Mouse (Mus musculus) B cell, adult 67 days (primary cell): Measurements from ENCODE around the gene Sh3bp1. TPM values are rescaled to one million over a fixed set of nuclear protein-coding genes. Genes with fewer than 3 reads are reported as not detected.

Source experiments
- total RNA-seq, 2 experiments: library from RNA; stranded (reverse); gene quantifications; 4 replicates each; pipeline ENCODE4 v1.2.4; 2023

The Sh3bp1 gene
- 10 to 100 TPM; 60.9 to 70.6 TPM for total RNA-seq

DNA sequence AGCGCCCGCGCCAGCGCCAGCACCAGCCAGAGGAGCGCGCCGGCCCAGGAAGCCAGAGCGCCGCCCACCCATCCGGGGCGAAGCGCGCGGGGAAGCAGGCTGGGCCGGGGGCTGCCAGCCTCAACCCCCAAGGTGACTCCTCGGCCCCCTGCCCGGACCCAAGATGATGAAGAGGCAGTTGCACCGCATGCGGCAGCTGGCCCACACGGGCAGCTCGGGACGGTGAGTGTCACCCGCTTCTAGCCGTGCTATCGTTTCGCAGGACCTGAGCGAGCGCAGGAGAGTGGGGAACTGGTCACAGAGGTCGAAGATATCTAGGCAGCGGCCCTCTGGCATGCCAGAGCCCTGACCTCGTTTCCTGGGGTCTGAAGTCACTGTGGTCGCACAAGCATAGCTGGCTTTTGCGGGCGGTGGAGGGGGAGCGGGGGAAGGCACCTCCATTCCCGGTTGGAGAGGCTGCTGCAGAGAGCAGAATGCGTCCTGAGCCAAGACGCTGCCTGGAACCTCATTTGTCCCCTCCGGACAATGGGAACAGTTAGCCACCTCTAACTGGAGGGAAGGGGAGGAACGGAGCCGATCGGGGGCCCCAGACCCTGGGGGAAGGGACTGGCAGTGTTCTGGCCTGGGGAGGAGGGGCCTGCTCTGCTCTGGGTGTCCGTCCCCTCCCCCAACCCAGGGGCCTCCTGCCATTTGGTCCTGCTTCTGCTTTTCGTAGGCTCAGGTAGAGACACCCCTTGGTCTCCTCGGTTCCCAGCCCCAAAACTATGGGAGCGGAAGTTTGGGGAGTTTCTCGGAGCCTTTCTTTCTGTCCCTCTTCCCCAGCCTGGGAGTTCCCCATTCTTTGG is at the start of gene Sh3bp1:
Sh3bp1 (plus strand) TSS at position 29 of the 845 bp plus-strand sequence.

DNA sequence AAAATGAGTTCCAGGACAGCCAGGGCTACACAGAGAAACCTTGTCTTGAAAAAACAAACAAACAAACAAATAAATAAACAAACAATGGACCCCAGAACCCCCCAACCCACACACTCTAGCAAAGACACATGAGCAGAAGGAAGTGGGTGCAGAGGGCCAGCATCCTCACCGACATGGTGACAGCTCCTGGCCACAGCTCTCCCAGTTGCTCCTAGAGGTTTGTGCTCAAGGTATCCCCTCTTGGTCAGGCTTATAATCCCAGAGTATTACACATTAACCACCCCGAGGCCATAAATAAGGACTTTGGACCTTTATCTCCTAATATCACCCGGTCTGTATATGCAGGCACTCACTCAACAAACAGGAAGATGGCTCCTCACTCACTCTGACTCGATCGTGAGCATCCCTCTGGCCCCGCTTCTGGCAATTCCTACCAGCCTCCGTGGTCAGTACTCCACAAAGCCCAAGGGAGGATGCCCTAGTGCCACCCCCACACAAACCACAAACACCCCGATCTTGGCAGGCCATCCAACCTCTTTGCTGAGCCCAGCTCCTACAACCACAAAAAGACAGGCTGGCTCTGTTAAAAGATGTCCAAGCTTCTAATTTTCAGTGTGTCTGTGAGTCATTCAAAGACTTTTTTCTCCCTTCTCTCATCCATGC is 44.1 kb upstream of the Sh3bp1 start, which contains the start of gene Lgals2:
Lgals2 (minus strand) TSS at position 227 of the 663 bp plus-strand sequence.

DNA sequence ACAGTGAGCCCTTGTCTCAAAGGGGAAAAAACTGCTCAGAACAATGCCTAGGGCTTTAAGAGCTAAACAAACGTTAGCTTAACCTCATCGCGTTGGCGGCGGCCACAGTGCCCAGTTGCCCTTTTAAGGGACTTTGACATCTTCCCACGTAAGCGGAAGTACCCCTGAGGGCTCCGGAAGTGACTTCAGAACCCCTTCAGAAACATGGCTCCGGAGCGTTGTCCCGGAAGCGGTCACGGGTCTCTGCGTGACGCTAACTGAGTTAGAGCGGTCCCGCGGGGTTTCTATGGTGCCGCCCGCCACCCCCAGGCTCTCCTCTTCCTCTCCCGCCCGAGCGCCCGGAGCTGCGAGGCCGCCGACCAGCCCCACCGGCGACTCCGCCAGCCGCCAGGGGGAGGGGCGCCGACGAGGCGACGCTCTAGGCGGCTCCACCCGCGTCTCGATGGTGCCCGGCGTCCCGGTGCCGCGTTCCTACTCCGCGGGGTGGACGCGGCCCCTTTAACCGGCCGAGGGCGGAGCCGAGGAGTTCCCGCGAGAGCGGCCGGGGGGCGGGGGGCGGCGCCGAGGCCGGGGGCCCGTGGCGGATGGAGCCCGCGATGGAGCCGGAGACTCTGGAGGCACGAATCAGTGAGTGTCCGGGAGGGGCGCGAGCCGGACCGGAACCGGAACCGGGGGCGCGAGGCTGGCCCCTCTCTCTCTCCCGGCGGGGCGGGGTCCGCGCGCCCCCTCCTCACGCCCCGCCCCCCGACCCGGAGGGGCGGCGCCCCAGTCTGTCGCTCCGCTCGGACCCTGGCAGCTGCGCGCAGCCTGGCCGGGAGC is 22.4 kb upstream of the Sh3bp1 start, which contains the start of gene Gga1:
Gga1 (plus strand) TSS at position 200 of the 819 bp plus-strand sequence.

DNA sequence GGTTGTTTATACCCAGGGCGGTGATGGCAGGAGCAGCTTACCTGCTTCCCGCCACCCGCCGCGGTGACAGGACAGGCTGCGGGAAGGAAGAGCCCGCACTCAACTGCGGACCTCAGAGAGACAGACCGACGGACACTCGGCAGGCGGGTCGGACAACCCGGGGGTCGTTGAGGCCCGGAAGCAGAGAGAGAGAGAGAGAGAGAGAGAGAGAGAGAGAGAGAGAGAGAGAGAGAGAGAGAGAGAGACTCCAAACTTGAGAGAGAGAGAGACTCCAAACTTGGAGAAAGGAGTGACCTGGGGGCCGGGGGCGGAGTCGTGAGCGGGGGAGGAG is 194 bp upstream of the Sh3bp1 start, which contains the start of gene Gm49510:
Gm49510 (plus strand) TSS at position 259 of the 331 bp plus-strand sequence.

DNA sequence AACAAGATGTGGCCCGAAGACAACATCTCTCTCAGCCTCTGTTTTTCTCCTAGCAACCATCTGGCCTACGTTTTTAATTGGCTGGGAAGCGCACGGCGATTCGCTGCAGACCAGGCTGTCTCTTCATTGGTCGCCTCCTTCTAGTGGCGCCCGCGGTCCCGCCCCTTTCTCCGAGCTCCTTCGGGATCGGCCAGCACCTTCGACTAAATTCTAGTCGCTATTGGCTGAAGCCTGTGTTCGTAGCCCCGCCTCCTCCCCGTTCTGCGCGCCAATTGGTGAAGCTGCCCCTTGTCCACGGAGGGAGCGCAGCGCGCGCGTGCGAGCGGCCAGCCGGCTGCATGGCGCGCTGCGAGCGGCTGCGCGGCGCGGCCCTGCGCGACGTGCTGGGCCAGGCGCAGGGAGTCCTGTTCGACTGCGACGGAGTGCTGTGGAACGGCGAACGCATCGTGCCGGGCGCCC is 14.1 kb downstream of the Sh3bp1 start, which contains the start of gene Pdxp:
Pdxp (plus strand) TSS at position 288 of the 459 bp plus-strand sequence.

DNA sequence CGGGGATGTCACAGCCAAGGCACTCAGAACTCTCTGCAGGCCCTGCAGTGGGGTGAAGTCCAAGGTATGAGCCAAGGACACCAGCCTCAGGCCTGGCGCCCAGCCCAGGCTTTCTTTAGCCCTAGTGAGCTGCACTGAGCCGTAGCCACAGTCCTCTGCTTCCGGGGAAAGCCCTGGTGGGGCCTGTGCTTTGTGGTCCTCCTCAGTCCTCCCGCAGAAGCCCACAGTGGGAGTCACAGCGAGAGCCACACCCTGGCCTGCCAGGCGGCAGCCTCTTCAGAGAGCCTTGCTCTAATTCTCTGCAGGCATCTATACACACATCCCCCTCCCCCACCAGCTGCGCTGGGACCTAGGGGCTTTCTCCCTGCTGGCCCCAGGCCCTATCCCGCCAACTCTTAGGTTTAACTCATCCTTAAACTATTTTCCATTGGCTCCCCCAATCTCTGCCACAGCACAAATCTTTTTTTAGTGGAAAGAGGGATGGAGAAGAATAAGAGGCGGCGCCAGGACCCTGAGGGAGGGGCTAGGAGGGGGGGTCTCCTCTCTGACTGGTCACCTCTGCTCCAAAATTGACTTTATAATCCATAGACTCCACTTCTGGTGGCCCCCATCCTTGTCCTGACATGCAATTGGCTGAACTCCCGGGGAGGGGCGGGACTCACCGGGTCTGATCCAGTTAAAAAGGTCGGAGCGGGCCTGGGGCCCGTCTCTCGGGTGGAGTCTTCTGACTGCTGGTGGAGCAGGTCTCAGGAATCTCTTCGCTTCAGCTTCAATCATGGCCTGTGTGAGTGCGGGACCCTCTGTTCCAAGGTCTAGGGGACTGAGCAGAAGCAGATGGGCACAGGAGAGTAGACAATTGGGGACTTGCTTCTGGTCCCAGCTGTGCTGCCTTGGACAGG is 26.7 kb downstream of the Sh3bp1 start, which contains the start of gene Lgals1:
Lgals1 (plus strand) TSS at position 705 of the 899 bp plus-strand sequence.

DNA sequence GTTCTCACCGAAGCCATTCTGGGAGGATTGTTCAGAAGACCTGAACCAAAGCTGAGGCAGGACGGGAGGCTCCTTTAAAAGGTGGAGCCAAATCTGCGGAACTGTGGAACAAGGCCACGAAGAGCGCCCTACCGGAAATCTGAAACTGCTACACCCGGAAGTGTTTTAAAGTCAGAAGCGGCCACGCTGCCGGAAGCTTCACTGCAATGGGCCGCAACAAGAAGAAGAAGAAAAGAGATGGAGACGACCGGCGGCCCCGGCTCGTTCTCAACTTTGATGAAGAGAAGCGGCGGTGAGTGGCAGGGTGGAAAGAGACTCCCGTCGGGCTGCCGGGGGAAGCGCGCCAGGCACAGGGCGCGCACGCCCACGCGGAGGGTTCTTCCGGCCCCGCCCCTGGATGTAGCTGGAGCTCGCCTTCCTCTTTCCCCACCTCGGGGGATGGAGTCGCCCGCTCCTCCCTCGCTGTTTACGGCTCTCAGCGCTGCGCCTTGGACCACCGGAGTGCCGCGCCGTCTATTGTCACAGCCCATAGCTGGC is 35.3 kb downstream of the Sh3bp1 start, which contains the start of gene Nol12:
Nol12 (plus strand) TSS at position 150 of the 537 bp plus-strand sequence.

DNA sequence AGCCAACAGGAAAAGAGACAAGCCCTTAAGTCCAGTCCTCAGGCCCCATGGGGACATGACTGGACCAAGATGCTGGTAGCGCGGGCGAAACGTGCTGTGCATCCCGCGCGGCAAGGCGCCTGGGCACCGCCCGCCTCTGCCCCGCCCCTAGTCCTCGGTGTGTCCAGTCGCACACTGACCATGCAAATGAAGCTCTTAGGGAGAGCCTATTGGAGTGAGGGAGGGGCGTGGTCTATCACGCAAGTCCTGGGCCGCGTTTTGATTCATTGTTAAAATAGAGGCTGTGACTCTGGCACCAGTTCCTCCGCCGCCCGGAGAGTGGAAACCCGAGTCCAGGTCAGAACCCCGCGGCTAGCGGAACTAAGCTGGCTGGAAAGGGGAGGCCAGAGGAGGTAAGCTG is 48.1 kb downstream of the Sh3bp1 start, which contains the start of gene Triobp:
Triobp (plus strand) TSS at position 68 of the 400 bp plus-strand sequence.

Other genes starting within 250 kb of the Sh3bp1 start
- gene Elfn2, start 181.0 kb upstream of the Sh3bp1 start, total RNA-seq: under 1 TPM in 1 of 2 experiments, not detected in 1; 0.12 TPM
- gene Mfng, start 126.3 kb upstream of the Sh3bp1 start, total RNA-seq: 100 to 1,000 TPM in 1 of 2 experiments, 10 to 100 TPM in 1; 83.2 to 100 TPM
- under 1 TPM in 1 of 2 experiments, not detected in 1; 0.38 TPM for gene Card10, start 96.7 kb upstream of the Sh3bp1 start, total RNA-seq
- gene Cdc42ep1, start 57.1 kb upstream of the Sh3bp1 start, total RNA-seq: not detected
- not detected for gene Lgals2, start 44.2 kb upstream of the Sh3bp1 start, total RNA-seq
- gene Gga1, start 22.6 kb upstream of the Sh3bp1 start, total RNA-seq: 10 to 100 TPM; 74.7 to 77.9 TPM
- gene Gm49510, start 101 bp upstream of the Sh3bp1 start, total RNA-seq: under 1 TPM in 1 of 2 experiments, not detected in 1; 0.80 TPM
- 1 to 10 TPM; 9.8 to 9.9 TPM for gene Pdxp, start 14.2 kb downstream of the Sh3bp1 start, total RNA-seq
- 10 to 100 TPM in 1 of 2 experiments, 1 to 10 TPM in 1; 7.2 to 10.1 TPM for gene Lgals1, start 27.0 kb downstream of the Sh3bp1 start, total RNA-seq
- gene Nol12, start 35.2 kb downstream of the Sh3bp1 start, total RNA-seq: 10 to 100 TPM; 36.2 to 47.2 TPM
- gene Triobp, start 48.0 kb downstream of the Sh3bp1 start, total RNA-seq: 10 to 100 TPM; 46.6 to 65.7 TPM
- 1 to 10 TPM; 1.9 to 2.1 TPM for gene H1f0, start 128.7 kb downstream of the Sh3bp1 start, total RNA-seq
- gene Galr3, start 142.1 kb downstream of the Sh3bp1 start, total RNA-seq: not detected
- 10 to 100 TPM; 38.2 to 38.8 TPM for gene Ankrd54, start 163.1 kb downstream of the Sh3bp1 start, total RNA-seq
- 100 to 1,000 TPM; 114 to 115 TPM for gene Eif3l, start 175.4 kb downstream of the Sh3bp1 start, total RNA-seq
- gene Micall1, start 209.1 kb downstream of the Sh3bp1 start, total RNA-seq: 10 to 100 TPM; 50.9 to 53.1 TPM
- gene Polr2f, start 241.2 kb downstream of the Sh3bp1 start, total RNA-seq: 10 to 100 TPM; 56.6 to 57.0 TPM
- gene 1700088E04Rik, start 241.5 kb downstream of the Sh3bp1 start, total RNA-seq: not detected